Mouse (Mus musculus) liver, embryonic 14.5 days (tissue): ENCODE data around the gene Vmn1r192. TPM values are rescaled to one million over a fixed set of nuclear protein-coding genes. Genes with fewer than 3 reads are reported as not detected.
"Not testable (repeated sequence)": the region's sequence is repeated elsewhere in the genome, so short reads cannot be mapped to it uniquely, and the experiment has no call there.

Source experiments
- ATAC-seq: fragments of 200-750 bp; cut with Nextera tagmentation; 2 replicates; pipeline ENCODE4 v1.8.0; 2017; ENCODE audit warnings: moderate number of reproducible peaks, mild to moderate bottlenecking, moderate library complexity; ENCODE audit not compliant: insufficient read depth
- DNase-seq, 3 experiments: peaks; one replicate each; pipeline ENCODE4 v3.0.0-alpha.2; 2012 to 2013; ENCODE audit warnings: low read depth in 3 of 3, low spot score in 3 of 3
- H3K27ac ChIP-seq: fragments of 300-500 bp; sonication (generic); 2 replicates; pipeline ENCODE4 v1.5.1; 2014; ENCODE audit warnings: moderate library complexity, mild to moderate bottlenecking, control low read depth, inconsistent platforms
- H3K27me3 ChIP-seq: fragments of 300-500 bp; sonication (generic); 2 replicates; pipeline ENCODE4 v1.6.1; 2014; ENCODE audit warnings: mild to moderate bottlenecking, low read length, moderate library complexity; ENCODE audit not compliant: control insufficient read depth, insufficient read depth
- H3K36me3 ChIP-seq: fragments of 300-500 bp; sonication (generic); replicated peaks from 2 replicates; pipeline ENCODE4 v1.6.1; 2014; ENCODE audit warnings: low read depth; ENCODE audit not compliant: control insufficient read depth, insufficient read depth
- H3K4me1 ChIP-seq, 2 experiments: fragments of 200-500 bp in 1 of 2; fragments of 300-500 bp in 1 of 2; sonication (generic) in 1 of 2; replicated peaks; 2 replicates each; pipeline ENCODE4 v1.6.1; 2012 to 2014; ENCODE audit warnings: antibody characterized with exemption in 1 of 2, inconsistent platforms in 1 of 2, low read length in 1 of 2; ENCODE audit not compliant: control insufficient read depth in 2 of 2, insufficient read depth in 2 of 2
- H3K4me2 ChIP-seq: fragments of 300-500 bp; sonication (generic); 2 replicates; pipeline ENCODE4 v1.6.1; 2014; ENCODE audit warnings: low read depth, mild to moderate bottlenecking, control low read depth, moderate library complexity
- H3K4me3 ChIP-seq, 2 experiments: fragments of 200-500 bp in 1 of 2; fragments of 300-500 bp in 1 of 2; sonication (generic) in 1 of 2; 2 replicates each; pipeline ENCODE4 v1.5.1; 2012 to 2014; ENCODE audit warnings: low read depth in 2 of 2, low read length in 2 of 2, mild to moderate bottlenecking in 2 of 2, control low read depth in 1 of 2, inconsistent platforms in 1 of 2, moderate library complexity in 1 of 2; ENCODE audit not compliant: insufficient read depth in 1 of 2
- H3K9ac ChIP-seq: fragments of 300-500 bp; sonication (generic); replicated peaks from 2 replicates; pipeline ENCODE4 v1.6.1; 2014; ENCODE audit warnings: mild to moderate bottlenecking, control low read depth, moderate library complexity
- H3K9me3 ChIP-seq: fragments of 300-500 bp; sonication (generic); 2 replicates; pipeline ENCODE4 v1.6.1; 2016; ENCODE audit warnings: low read length, mixed read lengths; ENCODE audit not compliant: control insufficient read depth
- CTCF ChIP-seq: IDR thresholded peaks from 2 replicates; pipeline ENCODE4 v1.5.1; 2016; ENCODE audit warnings: antibody characterized with exemption, low read depth, control low read depth
- EP300 ChIP-seq: IDR thresholded peaks from 2 replicates; pipeline ENCODE4 v1.6.1; 2016; ENCODE audit warnings: antibody characterized with exemption, low read depth
- WGBS: fragments of 180-500 bp; shearing (Covaris S2); extraction: QIAGEN DNeasy Blood & Tissue Kit; methylation state at CpG from one replicate; pipeline ENCODE4 v1.1.7; 2014; ENCODE audit not compliant: insufficient replicate concordance; 5-methylcytosine and 5-hydroxymethylcytosine counted together
- microRNA-seq: library from miRNA; unstranded; fragments of <30 nt; microRNA quantifications from one replicate; pipeline ENCODE4, GENCODE M21; 2016
- polyA plus RNA-seq, 2 experiments: library from polyadenylated mRNA; depleted of rRNA in 1 of 2; stranded (reverse) in 1 of 2; unstranded in 1 of 2; fragments of >200 nt; fragmentation: Nextera tagmentation in 1 of 2; extraction: Ambion mirVana in 1 of 2; gene quantifications; 2 replicates each; pipeline versions ENCODE4 v1.2.1 to v1.2.3; 2012 to 2014

The Vmn1r192 gene
- polyA plus RNA-seq, 2 experiments = not detected

- no peak for DNase-seq
- Histone ChIP-seq H3K27ac (no peak overlapping the region), H3K9me3 (no peaks in the 10 kb centered on the region), H3K27me3 (no peaks in the 10 kb centered on the region), H3K4me1 (no peaks in the 10 kb centered on the region), H3K4me2 (no peak overlapping the region), H3K36me3 (no peaks in the 10 kb centered on the region), H3K9ac (no peak overlapping the region), H3K4me3 (no peak overlapping the region)
- ATAC-seq = no peak
- WGBS = 80% methylated on average over 15 of the region's 15 CpGs
- TF ChIP-seq CTCF = no peak
- no peak for TF ChIP-seq EP300
Observed at GRCm38 (mm10) chr13:22168416-22168815, 22.5 kb downstream of the Vmn1r192 start.

- ATAC-seq, H3K4me3 ChIP-seq, DNase-seq, H3K4me2 ChIP-seq, H3K4me1 ChIP-seq, H3K27me3 ChIP-seq, H3K36me3 ChIP-seq, H3K27ac ChIP-seq, H3K9me3 ChIP-seq, H3K9ac ChIP-seq: not testable (repeated sequence)
- 50% methylated on average over 5 of the region's 5 CpGs for WGBS
Observed at GRCm38 (mm10) chr13:22136495-22137293, 54.2 kb downstream of the Vmn1r192 start.

Small RNAs within 50 kb of the gene (microRNA-seq; reads per million reads assigned to microRNA genes)
- not detected for gene Gm23282
- gene Gm25084 = not detected

Other genes starting within 250 kb of the Vmn1r192 start
- gene Zfp184, start 246.0 kb downstream of the Vmn1r192 start, polyA plus RNA-seq (2012; rRNA removed) = 0.30 and 0.41 TPM in 2 replicates
- 0.50 and 0.82 TPM in 2 replicates for gene Zfp184, start 246.0 kb downstream of the Vmn1r192 start, polyA plus RNA-seq (2014; fragmentation: Nextera tagmentation; extraction: Ambion mirVana)
- not detected in 2 replicates for gene Pom121l2, start 209.9 kb downstream of the Vmn1r192 start, polyA plus RNA-seq (2012; rRNA removed)
- gene Pom121l2, start 209.9 kb downstream of the Vmn1r192 start, polyA plus RNA-seq (2014; fragmentation: Nextera tagmentation; extraction: Ambion mirVana) = not detected in 2 replicates
- 0.23 and 0.34 TPM in 2 replicates for gene Prss16, start 181.4 kb downstream of the Vmn1r192 start, polyA plus RNA-seq (2012; rRNA removed)
- gene Prss16, start 181.4 kb downstream of the Vmn1r192 start, polyA plus RNA-seq (2014; fragmentation: Nextera tagmentation; extraction: Ambion mirVana) = 0.33 and 0.39 TPM in 2 replicates
- gene Hist1h2ah, start 155.6 kb downstream of the Vmn1r192 start, polyA plus RNA-seq (2012; rRNA removed) = 8.7 and 17.9 TPM in 2 replicates
- 12.0 TPM in 2 replicates for gene Hist1h2ah, start 155.6 kb downstream of the Vmn1r192 start, polyA plus RNA-seq (2014; fragmentation: Nextera tagmentation; extraction: Ambion mirVana)
- 17.7 and 25.1 TPM in 2 replicates for gene Hist1h2bk, start 155.3 kb downstream of the Vmn1r192 start, polyA plus RNA-seq (2012; rRNA removed)
- 1.0 and 3.1 TPM in 2 replicates for gene Hist1h2bk, start 155.3 kb downstream of the Vmn1r192 start, polyA plus RNA-seq (2014; fragmentation: Nextera tagmentation; extraction: Ambion mirVana)
- gene Hist1h4i, start 149.8 kb downstream of the Vmn1r192 start, polyA plus RNA-seq (2012; rRNA removed) = 66.4 and 87.2 TPM in 2 replicates
- gene Hist1h4i, start 149.8 kb downstream of the Vmn1r192 start, polyA plus RNA-seq (2014; fragmentation: Nextera tagmentation; extraction: Ambion mirVana) = 36.5 and 47.8 TPM in 2 replicates
- 35.2 and 55.3 TPM in 2 replicates for gene Hist1h2ag, start 148.2 kb downstream of the Vmn1r192 start, polyA plus RNA-seq (2012; rRNA removed)
- 15.5 and 18.0 TPM in 2 replicates for gene Hist1h2ag, start 148.2 kb downstream of the Vmn1r192 start, polyA plus RNA-seq (2014; fragmentation: Nextera tagmentation; extraction: Ambion mirVana)
- 21.4 and 38.1 TPM in 2 replicates for gene Hist1h2bj, start 147.9 kb downstream of the Vmn1r192 start, polyA plus RNA-seq (2012; rRNA removed)
- 11.2 and 12.4 TPM in 2 replicates for gene Hist1h2bj, start 147.9 kb downstream of the Vmn1r192 start, polyA plus RNA-seq (2014; fragmentation: Nextera tagmentation; extraction: Ambion mirVana)
- not detected in 2 replicates for gene Vmn1r188, start 106.7 kb downstream of the Vmn1r192 start, polyA plus RNA-seq (2012; rRNA removed)
- gene Vmn1r188, start 106.7 kb downstream of the Vmn1r192 start, polyA plus RNA-seq (2014; fragmentation: Nextera tagmentation; extraction: Ambion mirVana) = not detected in 2 replicates
- gene Vmn1r189, start 85.3 kb downstream of the Vmn1r192 start, polyA plus RNA-seq (2012; rRNA removed) = not detected in 2 replicates
- not detected in 2 replicates for gene Vmn1r189, start 85.3 kb downstream of the Vmn1r192 start, polyA plus RNA-seq (2014; fragmentation: Nextera tagmentation; extraction: Ambion mirVana)
- gene Vmn1r191, start 7.2 kb downstream of the Vmn1r192 start, polyA plus RNA-seq (2012; rRNA removed) = not detected in 2 replicates
- not detected in 2 replicates for gene Vmn1r191, start 7.2 kb downstream of the Vmn1r192 start, polyA plus RNA-seq (2014; fragmentation: Nextera tagmentation; extraction: Ambion mirVana)
- not detected in 2 replicates for gene Vmn1r193, start 32.0 kb upstream of the Vmn1r192 start, polyA plus RNA-seq (2012; rRNA removed)
- not detected in 2 replicates for gene Vmn1r193, start 32.0 kb upstream of the Vmn1r192 start, polyA plus RNA-seq (2014; fragmentation: Nextera tagmentation; extraction: Ambion mirVana)
- gene Vmn1r194, start 53.1 kb upstream of the Vmn1r192 start, polyA plus RNA-seq (2012; rRNA removed) = not detected in 2 replicates
- not detected in 2 replicates for gene Vmn1r194, start 53.1 kb upstream of the Vmn1r192 start, polyA plus RNA-seq (2014; fragmentation: Nextera tagmentation; extraction: Ambion mirVana)
- gene Vmn1r195, start 79.4 kb upstream of the Vmn1r192 start, polyA plus RNA-seq (2012; rRNA removed) = not detected in 2 replicates
- not detected in 2 replicates for gene Vmn1r195, start 79.4 kb upstream of the Vmn1r192 start, polyA plus RNA-seq (2014; fragmentation: Nextera tagmentation; extraction: Ambion mirVana)
- gene Vmn1r196, start 98.8 kb upstream of the Vmn1r192 start, polyA plus RNA-seq (2012; rRNA removed) = not detected in 2 replicates
- gene Vmn1r196, start 98.8 kb upstream of the Vmn1r192 start, polyA plus RNA-seq (2014; fragmentation: Nextera tagmentation; extraction: Ambion mirVana) = not detected in 2 replicates
- gene Vmn1r197, start 133.4 kb upstream of the Vmn1r192 start, polyA plus RNA-seq (2012; rRNA removed) = not detected in 2 replicates
- gene Vmn1r197, start 133.4 kb upstream of the Vmn1r192 start, polyA plus RNA-seq (2014; fragmentation: Nextera tagmentation; extraction: Ambion mirVana) = not detected in 2 replicates
- gene Vmn1r198, start 159.2 kb upstream of the Vmn1r192 start, polyA plus RNA-seq (2012; rRNA removed) = not detected in 2 replicates
- gene Vmn1r198, start 159.2 kb upstream of the Vmn1r192 start, polyA plus RNA-seq (2014; fragmentation: Nextera tagmentation; extraction: Ambion mirVana) = not detected in 2 replicates
- gene Vmn1r199, start 188.7 kb upstream of the Vmn1r192 start, polyA plus RNA-seq (2012; rRNA removed) = not detected in 2 replicates
- gene Vmn1r199, start 188.7 kb upstream of the Vmn1r192 start, polyA plus RNA-seq (2014; fragmentation: Nextera tagmentation; extraction: Ambion mirVana) = not detected in 2 replicates
- not detected in 2 replicates for gene Vmn1r200, start 199.2 kb upstream of the Vmn1r192 start, polyA plus RNA-seq (2012; rRNA removed)
- gene Vmn1r200, start 199.2 kb upstream of the Vmn1r192 start, polyA plus RNA-seq (2014; fragmentation: Nextera tagmentation; extraction: Ambion mirVana) = not detected in 2 replicates